Mouse (Mus musculus): ENCODE data around the gene Gk5.

The Gk5 gene

GRCm38 (mm10) chr9:96219114-96219669 is 100.0 kb downstream of the Gk5 start:
- DNase-seq (ENCODE audit: extremely low spot score, low read depth, low spot score), result no peak

- DNase-seq (ENCODE audit: extremely low spot score, low read depth, low spot score), result no peak
Measured at GRCm38 (mm10) chr9:96220419-96220818, 101.3 kb downstream of the Gk5 start.

GRCm38 (mm10) chr9:96223302-96223701 is 104.1 kb downstream of the Gk5 start:
- DNase-seq (ENCODE audit: extremely low spot score, low read depth, low spot score), result no peak

- DNase-seq (ENCODE audit: extremely low spot score, low read depth, low spot score), result no peak
Measured at GRCm38 (mm10) chr9:96228285-96228684, 109.1 kb downstream of the Gk5 start.

- no peak for DNase-seq (ENCODE audit: extremely low spot score, low read depth, low spot score)
Measured at GRCm38 (mm10) chr9:96230271-96230670, 111.1 kb downstream of the Gk5 start.
